Mouse (Mus musculus): ENCODE results near the gene Klf3.
A peak's percentile ranks its signal among the peaks of the same experiment; 100 is the strongest.

DNA sequence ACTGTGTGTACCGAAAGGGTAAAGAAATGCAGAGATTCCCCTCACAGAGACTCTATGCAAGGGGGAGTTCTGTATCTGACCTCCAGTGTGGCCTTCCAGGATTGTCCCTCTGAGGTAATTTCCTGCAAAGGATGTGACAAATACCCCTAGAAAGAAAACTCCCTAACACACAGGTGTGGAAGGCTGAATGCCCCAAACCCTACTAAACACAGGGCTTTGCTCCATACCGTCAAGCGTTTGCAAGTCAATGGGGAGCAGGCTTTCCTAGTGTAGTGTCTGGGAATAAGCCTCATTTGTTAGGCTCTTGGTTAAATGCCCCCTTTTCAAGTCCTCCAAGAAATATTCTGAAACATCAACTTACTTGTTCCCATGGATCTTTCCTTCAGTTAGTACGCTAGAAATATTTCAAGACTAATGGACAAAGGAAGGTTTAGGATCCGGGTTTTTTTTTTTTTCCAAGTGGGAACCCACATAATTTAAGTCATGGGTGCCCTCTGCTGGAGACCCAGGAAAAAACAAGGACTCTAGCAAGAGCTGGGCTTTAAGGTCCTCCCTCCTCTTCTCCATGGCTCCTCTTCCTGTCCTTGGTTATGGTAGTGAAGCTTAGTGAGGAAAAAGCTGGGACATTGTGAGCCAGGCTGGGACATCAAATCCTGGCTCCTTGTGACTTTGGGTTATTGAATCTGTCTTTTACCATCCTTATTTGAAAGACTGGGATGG is 63.3 kb downstream of the Klf3 start:
- TF ChIP-seq CTCF (IDR thresholded peaks at IDR 0.05; ENCODE audit: low read depth, low read length), result peak; percentile 8; the same call in 1 of the 2 replicates
- TF ChIP-seq TAL1 (conservative IDR thresholded peaks at IDR 0.05; ENCODE audit: low read depth, low read length), result no peak
- no peak for TF ChIP-seq POLR2AphosphoS5 (IDR thresholded peaks at IDR 0.05; ENCODE audit: insufficient replicate concordance, low read depth, low read length)
- no peak for TF ChIP-seq GATA1 (IDR thresholded peaks at IDR 0.05; ENCODE audit: borderline replicate concordance, low read length)
- TF ChIP-seq GATA2 (IDR thresholded peaks at IDR 0.05; ENCODE audit: borderline replicate concordance, low read depth, low read length), result no peak

Measured in G1E (cell line).